Mouse (Mus musculus) thymus, adult 18-20 months (tissue): ENCODE data around the gene Cd4.

Experiments
- DNase-seq, 2 experiments: peaks; one replicate each; pipeline ENCODE4 v3.0.0; 2022; ENCODE audit warnings: mixed read lengths in 2 of 2

The Cd4 gene

GRCm38 (mm10) chr6:124887986-124888385 is at the start of gene Cd4:
Cd4 (minus strand) TSS chr6:124888221.
- peak in 1 of 2 experiments; percentile 59 for DNase-seq

DNA sequence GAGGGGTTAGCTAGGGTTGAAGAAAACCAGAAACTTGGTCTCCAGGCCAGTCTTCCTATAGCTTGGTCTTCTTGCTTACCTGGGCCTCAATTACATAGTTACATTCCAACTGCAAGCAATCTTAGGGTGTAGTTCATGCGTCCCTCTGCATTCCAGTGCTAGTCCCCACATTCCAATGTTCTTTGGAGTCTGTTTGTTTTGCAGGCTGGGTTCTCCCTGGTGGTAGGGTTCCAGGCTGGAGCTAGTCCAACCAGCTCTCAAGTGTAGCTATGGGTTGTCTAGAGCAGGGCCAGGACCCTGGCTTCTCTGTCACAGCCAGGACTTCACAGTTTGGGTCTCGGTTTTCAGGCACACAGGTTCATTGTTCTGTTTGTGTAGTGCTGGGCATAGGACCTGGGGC is 49.5 kb upstream of the Cd4 start:
- DNase-seq = no peak

GRCm38 (mm10) chr6:124936681-124937080 is 48.7 kb upstream of the Cd4 start:
- no peak for DNase-seq

GRCm38 (mm10) chr6:124934670-124935069 is 46.6 kb upstream of the Cd4 start:
- DNase-seq = no peak

GRCm38 (mm10) chr6:124933127-124933526 is 45.1 kb upstream of the Cd4 start:
- DNase-seq = no peak

DNA sequence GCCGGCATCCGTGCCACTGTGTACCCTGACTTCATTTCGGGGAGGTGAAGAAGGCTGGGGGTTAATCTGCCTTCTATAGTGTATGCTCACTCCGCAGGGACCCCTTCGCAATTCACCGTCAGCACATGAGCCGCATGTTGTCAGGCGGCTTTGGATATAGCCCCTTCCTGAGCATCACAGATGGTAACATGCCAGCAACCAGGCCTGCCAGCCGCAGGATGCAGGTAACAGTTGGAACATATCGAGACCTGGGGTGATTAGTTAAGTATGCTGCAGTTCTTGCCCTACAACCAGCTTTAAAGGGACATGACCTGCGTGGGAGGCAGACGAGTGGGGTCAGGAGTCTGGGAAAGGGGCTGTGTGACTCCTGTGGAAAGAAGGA is 44.3 kb upstream of the Cd4 start:
- no peak for DNase-seq

GRCm38 (mm10) chr6:124931525-124932313 is 43.7 kb upstream of the Cd4 start:
- peak; percentile 43 to 63 for DNase-seq

- peak; percentile 96 to 98 for DNase-seq
These were observed 42.9 kb upstream of the Cd4 start, which contains the start of gene Mlf2 for GRCm38 (mm10) chr6:124930754-124931524. Mlf2 (plus strand) TSS chr6:124931386.

DNA sequence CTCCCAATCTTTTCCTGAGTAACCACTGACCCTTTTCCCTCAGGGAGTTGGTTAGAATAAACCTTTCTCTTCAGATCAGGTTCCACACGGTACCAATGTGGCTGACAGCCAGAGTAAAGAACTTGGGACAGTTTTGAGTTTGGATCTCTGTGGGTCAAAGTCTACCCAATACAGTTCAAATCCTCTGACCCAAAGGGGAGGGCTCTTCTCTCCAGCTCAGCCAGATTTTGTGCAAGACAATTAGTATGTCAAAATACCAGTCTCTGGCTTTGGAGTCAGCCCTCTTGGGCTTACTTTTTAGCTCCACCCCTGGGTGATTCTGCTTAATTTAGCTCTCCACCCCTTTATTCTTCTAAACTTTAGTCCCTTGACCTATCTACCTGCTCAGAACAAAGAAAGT is 42.2 kb upstream of the Cd4 start:
- DNase-seq = no peak

DNA sequence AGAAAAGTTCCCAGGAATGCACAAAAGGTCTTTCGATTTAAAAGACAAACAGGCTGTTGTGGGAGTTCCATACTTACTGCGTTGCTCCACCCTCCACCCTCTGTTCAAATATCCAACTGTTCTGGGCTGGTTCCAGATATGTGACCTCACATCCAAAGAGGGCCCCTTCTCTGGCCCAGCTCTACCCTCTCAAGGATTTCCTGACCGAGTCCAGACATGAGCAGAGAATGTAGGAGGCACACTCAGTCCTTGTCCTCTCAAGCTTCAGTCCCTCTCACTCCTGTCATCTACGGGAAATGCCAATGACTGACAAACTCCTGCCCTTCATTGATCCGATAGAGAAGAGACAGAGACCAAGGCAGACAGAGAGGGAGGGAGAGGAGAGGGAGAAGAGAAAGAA is 37.9 kb upstream of the Cd4 start:
- DNase-seq = no peak

DNA sequence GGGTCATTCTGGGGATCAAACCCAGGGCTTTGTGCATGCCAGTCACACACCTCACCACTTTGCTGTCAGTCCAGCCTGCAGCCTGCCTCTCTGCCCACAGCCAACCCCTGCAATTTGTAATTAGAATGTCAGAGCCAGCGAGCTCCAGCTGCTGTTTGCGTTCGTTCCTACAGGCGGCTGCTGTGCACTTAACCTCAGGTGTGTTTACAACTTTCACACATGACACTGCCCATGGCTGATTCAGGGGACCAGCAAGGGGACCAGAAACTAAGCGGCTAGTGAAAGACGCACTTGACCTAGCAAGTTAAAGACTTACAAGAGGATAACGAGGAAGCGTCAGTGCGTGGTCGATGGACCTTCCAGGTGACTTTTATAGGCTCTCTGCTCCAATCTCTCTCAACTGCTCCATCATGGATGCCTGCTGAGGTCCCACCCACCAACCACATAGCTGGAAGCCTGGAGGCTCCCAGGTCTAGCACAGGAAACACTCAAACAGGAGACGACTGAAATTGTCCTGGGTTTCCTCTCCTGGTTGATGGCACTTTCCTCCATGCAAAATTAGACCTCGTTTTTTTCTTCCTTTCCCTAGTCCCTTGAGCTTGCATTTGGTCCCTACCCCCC is 37.3 kb upstream of the Cd4 start:
- DNase-seq = no peak

- no peak for DNase-seq
These were observed 33.5 kb upstream of the Cd4 start for GRCm38 (mm10) chr6:124921539-124921938.

DNA sequence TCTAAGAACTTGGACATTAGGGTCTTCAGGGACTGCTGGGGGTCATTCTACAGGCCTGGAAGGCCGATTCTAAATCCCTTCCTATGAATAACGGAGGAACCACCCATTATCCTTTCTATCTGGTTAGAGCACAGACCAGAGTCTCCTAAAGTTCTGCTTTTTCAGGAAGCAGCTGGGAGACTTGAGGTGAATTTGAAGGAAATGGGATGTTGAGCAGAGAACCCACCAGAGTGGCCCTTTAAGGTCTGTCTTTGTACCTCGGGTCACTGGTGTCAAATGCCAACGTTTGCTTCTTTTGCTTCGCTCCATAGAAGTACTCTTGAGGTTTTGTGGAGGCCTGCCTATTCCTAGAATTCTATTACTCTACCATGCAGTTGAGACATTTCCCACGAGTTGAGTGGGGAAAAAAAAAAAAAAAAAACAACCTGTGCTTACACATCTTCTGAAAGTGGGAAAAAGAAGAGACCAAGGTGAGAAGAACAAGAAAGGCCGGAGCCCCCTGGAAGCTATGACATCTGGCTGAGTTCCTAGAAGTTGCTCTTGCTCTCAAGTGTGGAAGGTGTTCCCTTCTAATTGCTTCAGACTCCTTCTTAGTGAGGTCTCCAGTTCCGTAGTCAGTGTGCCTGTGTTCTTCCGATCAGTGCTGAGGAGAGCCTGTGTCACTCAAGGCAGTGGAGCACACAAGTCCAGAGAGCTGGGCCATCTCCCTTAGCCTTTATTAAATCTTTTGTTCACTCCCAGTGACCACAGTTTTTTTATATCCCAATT is 32.5 kb upstream of the Cd4 start:
- DNase-seq = no peak

DNA sequence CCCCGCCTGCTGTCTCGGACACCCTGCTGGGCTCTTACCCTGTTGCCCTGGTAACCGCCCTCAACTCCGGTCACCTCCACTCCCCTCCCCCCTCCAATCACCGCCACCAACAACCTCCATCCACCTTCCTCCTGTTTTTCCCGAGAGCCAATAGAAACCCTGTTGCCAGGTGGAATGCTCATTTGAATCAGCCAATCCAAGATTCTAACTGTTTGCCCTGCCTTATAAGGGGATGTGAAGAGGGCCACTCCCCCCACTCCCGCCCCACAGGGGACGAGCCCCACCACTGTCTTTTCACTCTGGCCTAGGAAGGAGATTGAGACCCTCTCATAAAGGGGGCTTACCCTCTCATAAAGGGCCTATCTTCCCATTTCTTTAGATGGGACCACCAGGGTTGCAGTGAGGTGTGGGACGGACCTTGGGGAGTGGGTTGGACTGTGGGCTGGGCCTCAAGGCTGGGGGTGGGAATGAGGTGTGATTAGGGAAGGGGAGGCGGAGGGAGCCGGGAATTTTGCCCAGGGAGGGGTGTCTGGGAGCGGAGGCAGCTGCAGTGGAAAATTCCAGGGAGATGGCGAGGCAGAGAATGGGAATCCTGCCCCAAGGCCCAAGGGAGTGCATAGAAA is 31.8 kb upstream of the Cd4 start, which contains the start of gene Ptms:
Gene Ptms, minus strand, starts transcription at position 409 of the 623 bp plus-strand sequence.
- DNase-seq = peak; percentile 53 to 74

DNA sequence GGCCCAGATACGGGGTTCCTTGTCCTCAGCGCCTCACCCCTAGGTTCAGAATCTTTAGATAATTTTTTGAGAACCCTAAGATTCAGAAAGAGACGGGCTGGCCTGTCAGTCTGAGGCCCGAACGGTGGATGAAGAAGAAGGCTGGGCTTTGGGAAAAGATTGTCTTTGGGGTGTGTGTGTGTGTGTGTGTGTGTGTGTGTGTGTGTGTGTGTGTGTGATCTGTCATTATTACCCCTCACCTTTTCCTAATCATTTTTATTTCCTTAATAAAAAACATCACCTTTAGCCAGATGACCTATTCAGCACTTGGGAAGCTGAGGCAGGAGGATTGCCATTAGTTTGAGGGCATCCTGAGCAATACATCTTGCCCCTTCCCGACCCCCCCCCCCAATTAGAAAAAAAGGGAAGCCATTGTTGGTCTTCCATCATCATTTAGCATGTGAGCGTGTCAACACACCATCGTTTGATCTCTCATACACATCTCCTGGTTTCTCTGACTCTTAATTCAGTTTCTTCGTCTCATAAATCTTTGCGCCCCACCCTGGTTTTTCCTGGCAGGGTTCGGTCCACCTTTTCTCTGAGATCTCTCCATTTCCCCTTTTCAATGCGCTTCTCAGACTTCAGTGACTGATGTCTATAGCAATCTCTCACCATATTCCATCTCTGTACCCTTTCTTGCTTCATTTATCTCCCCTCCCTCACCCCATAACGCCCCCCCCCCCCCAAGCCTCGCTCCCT is 31.0 kb upstream of the Cd4 start:
- DNase-seq = no peak

GRCm38 (mm10) chr6:124918331-124918690 is 30.3 kb upstream of the Cd4 start:
- no peak for DNase-seq

GRCm38 (mm10) chr6:124917518-124918330 is 29.7 kb upstream of the Cd4 start:
- DNase-seq = peak; percentile 74 to 78

DNA sequence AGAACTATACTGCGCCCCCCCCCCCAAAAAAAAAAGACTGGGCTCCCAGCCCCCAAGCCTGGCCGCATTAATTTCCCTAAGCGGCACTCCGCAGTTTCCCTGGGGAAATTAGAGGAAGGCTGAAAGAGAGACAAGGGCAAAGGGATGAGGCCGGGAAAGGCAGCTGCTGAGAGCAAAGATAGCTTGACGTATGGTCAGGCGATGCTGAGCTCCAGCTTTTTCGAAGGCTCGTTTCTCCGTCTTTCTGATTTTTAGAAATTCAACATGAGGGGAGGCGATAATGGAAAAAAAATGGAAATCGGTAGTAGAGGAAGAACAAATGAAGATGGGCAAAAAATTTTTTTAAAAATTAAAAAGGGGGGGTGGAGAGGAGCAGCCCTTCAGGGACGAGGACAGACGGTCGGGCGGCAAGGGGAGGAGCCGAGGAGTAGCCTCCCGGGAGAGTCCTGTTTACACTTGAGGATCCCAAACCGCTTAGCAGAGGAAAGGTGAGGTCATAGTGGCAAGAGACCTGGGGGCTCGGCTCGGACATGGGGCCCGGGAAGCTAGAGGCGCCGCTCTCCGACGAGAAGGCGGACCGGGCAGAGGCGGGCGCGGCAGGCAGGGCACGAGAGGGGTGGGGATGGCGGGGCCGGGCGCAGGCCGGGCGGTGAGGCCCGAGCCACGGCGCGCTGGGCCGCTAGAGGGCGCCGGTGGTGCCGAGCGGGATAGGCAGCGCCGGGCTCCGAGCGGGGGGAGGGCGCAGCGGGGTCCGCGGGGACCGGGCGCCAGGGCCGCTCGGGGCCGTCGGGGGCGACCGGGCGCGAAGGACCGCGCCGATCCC is 28.9 kb upstream of the Cd4 start:
- DNase-seq = peak; percentile 76

DNA sequence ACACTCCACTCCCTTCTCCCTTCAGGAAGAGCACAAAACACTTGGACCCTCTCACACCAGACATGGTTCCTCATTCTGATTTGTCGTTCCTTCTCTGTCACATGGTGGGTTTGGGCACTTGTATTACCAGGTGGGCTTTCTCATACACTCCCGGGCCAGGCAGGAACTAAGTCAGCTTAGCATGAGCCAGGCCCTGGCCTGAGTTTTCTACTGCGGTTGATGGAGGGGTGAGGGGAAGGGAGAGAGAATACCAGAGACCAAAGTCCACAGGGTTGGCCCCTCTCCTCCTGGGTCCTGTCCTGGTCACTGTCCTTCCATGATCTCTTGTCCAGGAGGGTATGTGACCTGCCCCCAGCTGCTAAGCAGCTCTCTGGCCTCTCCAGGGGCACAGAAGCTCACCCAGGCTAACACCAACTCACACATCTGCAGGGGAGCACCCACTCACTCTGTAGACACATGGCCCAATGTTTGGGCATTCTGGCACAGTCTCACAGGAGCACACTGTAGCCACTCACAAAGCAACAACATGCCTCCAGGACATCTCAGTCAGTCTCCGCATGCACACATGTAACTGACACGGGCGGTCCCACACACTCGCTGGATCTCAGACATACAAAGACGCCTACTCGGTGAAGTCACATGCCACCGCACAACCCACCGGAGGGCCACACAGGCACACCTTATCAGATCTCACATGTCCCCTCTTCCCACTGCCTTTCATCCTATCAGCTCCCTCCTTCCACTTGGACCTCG is 28.1 kb upstream of the Cd4 start:
- DNase-seq = no peak
